Mouse (Mus musculus): ENCODE data around the gene Phf21b. TPM values are rescaled to one million over a fixed set of nuclear protein-coding genes. Genes with fewer than 3 reads are reported as not detected.

Gene Phf21b
- total and polyA plus RNA-seq, 3 experiments, result 1.3 to 5.3 (median 2.2) TPM

DNA sequence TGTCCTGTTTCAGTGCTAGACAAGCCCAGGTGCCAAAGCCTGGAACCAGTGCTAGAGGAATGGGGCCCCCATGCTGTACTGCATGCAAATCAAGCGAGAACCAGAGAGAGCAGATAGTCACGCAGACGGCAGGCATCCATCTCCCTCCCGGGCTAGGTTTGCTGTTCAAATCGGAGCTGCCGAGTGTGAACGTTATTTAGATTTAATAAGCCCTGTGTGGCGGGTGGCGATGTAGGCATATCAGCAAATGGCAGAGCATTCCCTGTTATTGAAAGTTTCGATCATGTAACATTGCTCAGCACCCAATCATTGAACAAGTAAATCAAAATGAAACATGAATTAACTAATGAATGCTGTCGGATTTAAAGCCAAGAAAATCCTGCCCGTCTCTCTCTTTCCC lies 27.2 kb downstream of the Phf21b start:
- Histone ChIP-seq H3K36me3 (replicated peaks in 1 of 2; ENCODE audit: control insufficient read depth in 1 of 2, insufficient read depth in 1 of 2, low read length in 1 of 2) (peaks cover 0 to 16% of the 10 kb centered on the region in 2 experiments), H3K4me3 (replicated peaks in 1 of 3; ENCODE audit: low read depth in 2 of 3, low read length in 2 of 3, poor library complexity in 1 of 3) (no peak overlapping the region), H3K27me3 (replicated peaks) (no peaks in the 10 kb centered on the region), H3K9me3 (replicated peaks; ENCODE audit: low read length) (peaks cover 9% of the 10 kb centered on the region), H3K27ac (ENCODE audit: insufficient read depth, low read depth) (no peak overlapping the region), H3K79me2 (replicated peaks; ENCODE audit: control insufficient read depth, extremely low read depth, insufficient read depth, poor library complexity, severe bottlenecking) (no peaks in the 10 kb centered on the region), H3K4me1 (ENCODE audit: control insufficient read depth in 1 of 2, insufficient read depth in 2 of 2) (0 out of 4 replicates have a peak, but pooled peaks cover 0 to 2% of the 10 kb centered on the region in 2 experiments), H3K9ac (ENCODE audit: insufficient read depth, low read depth) (no peak overlapping the region), H3K4me2 (ENCODE audit: insufficient read depth, low read depth, poor library complexity, severe bottlenecking) (no peak overlapping the region)
- dilution Hi-C loops (cut with MboI; ENCODE audit: extremely low pct_ligation_motif_present, extremely low pct_unique_long_range_greater_than_20kb, low sequenced_read_pairs), result no loop called here
- no peak for DNase-seq (ENCODE audit: extremely low read depth)
- TF ChIP-seq KAT2A (IDR thresholded peaks at IDR 0.05; ENCODE audit: insufficient replicate concordance, low read length), result no peak
- no peak for TF ChIP-seq ETS1 (conservative IDR thresholded peaks at IDR 0.05; ENCODE audit: low read depth, low read length)
- TF ChIP-seq GABPA (IDR thresholded peaks at IDR 0.05; ENCODE audit: insufficient replicate concordance, low read depth, low read length), result no peak
- no peak for TF ChIP-seq JUND (conservative IDR thresholded peaks at IDR 0.05; ENCODE audit: low read depth, low read length)
- no peak for TF ChIP-seq POLR2AphosphoS2 (IDR thresholded peaks at IDR 0.05; ENCODE audit: low read depth, low read length)
- TF ChIP-seq EP300 (IDR thresholded peaks at IDR 0.05; ENCODE audit: low read length), result no peak
- TF ChIP-seq NELFE (IDR thresholded peaks at IDR 0.05; ENCODE audit: low read depth, low read length), result no peak
- in situ Hi-C loops (cut with MboI; ENCODE audit: low pct_ligation_motif_present, low pct_unique_long_range_greater_than_20kb, low sequenced_read_pairs), result no loop called here

DNA sequence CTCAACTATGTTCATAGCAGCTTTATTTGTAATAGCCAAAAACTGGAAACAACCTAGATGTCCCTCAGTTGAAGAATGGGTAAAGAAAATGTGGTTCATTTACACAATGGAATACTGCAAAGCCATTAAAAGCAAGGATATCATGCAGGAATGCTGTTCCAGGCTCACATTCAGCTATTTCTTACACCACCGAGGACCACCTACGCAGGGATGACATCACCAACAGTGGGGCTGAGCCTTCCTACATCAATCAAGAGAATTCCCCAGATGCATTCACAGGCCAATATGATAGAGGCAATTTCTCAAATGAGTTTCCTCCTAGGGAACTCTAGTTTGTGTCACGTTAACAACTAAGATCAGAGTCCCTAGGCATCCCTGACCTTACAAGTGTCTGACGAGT lies 32.8 kb downstream of the Phf21b start:
- Histone ChIP-seq H3K27ac (ENCODE audit: insufficient read depth, low read depth) (no peak overlapping the region), H3K4me1 (ENCODE audit: control insufficient read depth in 1 of 2, insufficient read depth in 2 of 2) (peaks cover 6 to 13% of the 10 kb centered on the region in 2 experiments; a peak in 3 of 4 replicates), H3K9me3 (replicated peaks; ENCODE audit: low read length) (peaks cover 9% of the 10 kb centered on the region), H3K27me3 (replicated peaks) (no peaks in the 10 kb centered on the region), H3K79me2 (replicated peaks; ENCODE audit: control insufficient read depth, extremely low read depth, insufficient read depth, poor library complexity, severe bottlenecking) (no peaks in the 10 kb centered on the region), H3K36me3 (replicated peaks in 1 of 2; ENCODE audit: control insufficient read depth in 1 of 2, insufficient read depth in 1 of 2, low read length in 1 of 2) (peaks cover 0 to 14% of the 10 kb centered on the region in 2 experiments), H3K4me2 (ENCODE audit: insufficient read depth, low read depth, poor library complexity, severe bottlenecking) (no peak overlapping the region), H3K4me3 (replicated peaks in 1 of 3; ENCODE audit: low read depth in 2 of 3, low read length in 2 of 3, poor library complexity in 1 of 3) (no peak overlapping the region), H3K9ac (ENCODE audit: insufficient read depth, low read depth) (no peak overlapping the region)
- DNase-seq (ENCODE audit: extremely low read depth), result no peak
- dilution Hi-C loops (cut with MboI; ENCODE audit: extremely low pct_ligation_motif_present, extremely low pct_unique_long_range_greater_than_20kb, low sequenced_read_pairs), result no loop called here
- TF ChIP-seq NRF1 (IDR thresholded peaks at IDR 0.05; ENCODE audit: low read depth, low read length), result no peak
- no peak for TF ChIP-seq POLR2A (IDR thresholded peaks at IDR 0.05; ENCODE audit: low read depth, low read length)
- no peak for TF ChIP-seq MAZ (IDR thresholded peaks at IDR 0.05; ENCODE audit: low read depth, low read length)
- TF ChIP-seq POLR2AphosphoS2 (IDR thresholded peaks at IDR 0.05; ENCODE audit: low read depth, low read length), result no peak
- TF ChIP-seq SIN3A (IDR thresholded peaks at IDR 0.05; ENCODE audit: low read length), result no peak
- no peak for TF ChIP-seq MAX (IDR thresholded peaks at IDR 0.05; ENCODE audit: low read length)
- TF ChIP-seq HCFC1 (IDR thresholded peaks at IDR 0.05; ENCODE audit: low read depth, low read length), result no peak
- no peak for TF ChIP-seq ETS1 (conservative IDR thresholded peaks at IDR 0.05; ENCODE audit: low read depth, low read length)
- TF ChIP-seq IRF4 (IDR thresholded peaks at IDR 0.05; ENCODE audit: low read depth, low read length), result no peak
- TF ChIP-seq MAFK (IDR thresholded peaks at IDR 0.05; ENCODE audit: insufficient replicate concordance, low read length), result no peak
- no peak for TF ChIP-seq EP300 (IDR thresholded peaks at IDR 0.05; ENCODE audit: low read length)
- no peak for TF ChIP-seq USF2 (conservative IDR thresholded peaks at IDR 0.05; ENCODE audit: low read depth, low read length)
- no peak for TF ChIP-seq ELF1 (IDR thresholded peaks at IDR 0.05; ENCODE audit: low read depth, low read length)
- TF ChIP-seq CHD2 (IDR thresholded peaks at IDR 0.05; ENCODE audit: low read length), result no peak
- no peak for TF ChIP-seq KAT2A (IDR thresholded peaks at IDR 0.05; ENCODE audit: insufficient replicate concordance, low read length)
- TF ChIP-seq UBTF (IDR thresholded peaks at IDR 0.05; ENCODE audit: low read depth, low read length), result no peak
- in situ Hi-C loops (cut with MboI; ENCODE audit: low pct_ligation_motif_present, low pct_unique_long_range_greater_than_20kb, low sequenced_read_pairs), result no loop called here
